Mouse (Mus musculus) megakaryocyte-erythroid progenitor cell, adult 5-6 weeks (primary cell): ENCODE results near the gene Rhot1. TPM values are rescaled to one million over a fixed set of nuclear protein-coding genes. Genes with fewer than 3 reads are reported as not detected.

ENCODE experiments used
- ATAC-seq: replicated peaks from 2 replicates; pipeline ENCODE4 v1.8.0; 2016; ENCODE audit warnings: mild to moderate bottlenecking, inconsistent platforms; ENCODE audit not compliant: severe bottlenecking, poor library complexity, low FRiP score, low TSS enrichment
- total RNA-seq, 2 experiments: library from RNA; stranded (forward) in 1 of 2; stranded (reverse) in 1 of 2; fragments of 200-1000, 215-1000 nt in 1 of 2; fragments of >200 nt in 1 of 2; fragmentation: Nextera tagmentation in 1 of 2; gene quantifications; 2 replicates each; pipeline ENCODE4 v1.2.3; 2014 to 2017

Gene Rhot1
- total RNA-seq, 2 experiments from 2014 or later: 63.8 to 65.2 TPM

DNA sequence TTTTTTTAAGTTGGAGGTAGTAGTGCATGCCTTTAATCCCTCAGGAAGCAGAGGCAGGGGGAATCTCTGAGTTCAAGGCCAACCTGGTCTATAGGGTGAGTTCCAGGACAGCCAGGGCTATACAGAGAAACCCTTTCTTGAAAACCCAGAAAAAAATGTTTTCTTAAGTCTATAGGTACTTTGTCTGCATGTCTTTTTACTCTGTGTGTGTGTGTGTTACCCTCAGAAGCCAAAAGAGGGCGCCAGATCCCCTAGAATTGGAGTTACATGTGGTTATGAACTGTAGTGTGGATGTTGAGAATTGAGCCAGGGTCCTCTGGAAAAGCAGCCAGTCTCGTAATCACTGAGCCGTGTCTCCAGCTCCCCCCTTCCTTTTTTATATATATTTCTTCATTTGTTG lies 66.2 kb downstream of the Rhot1 start:
- no peak for ATAC-seq

DNA sequence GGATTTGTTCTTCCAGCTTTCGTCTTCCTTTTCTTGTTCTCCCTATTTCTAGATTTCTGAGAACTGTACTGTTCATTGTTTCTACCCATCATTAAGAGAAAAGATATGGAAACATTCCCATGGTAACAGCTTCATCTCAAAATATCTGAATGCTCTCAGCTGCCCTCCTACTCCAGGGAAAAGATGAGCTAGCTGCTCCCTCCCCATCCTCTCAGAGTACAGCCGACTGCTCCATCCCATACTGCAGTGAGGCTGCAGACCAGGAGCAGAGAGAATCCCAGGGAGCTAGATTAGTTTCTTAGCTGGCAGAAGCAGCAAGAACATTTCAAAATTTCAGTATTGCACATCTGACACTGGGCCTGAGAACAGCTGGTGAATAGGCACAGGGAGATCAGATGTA lies 69.2 kb downstream of the Rhot1 start:
- ATAC-seq: no peak

DNA sequence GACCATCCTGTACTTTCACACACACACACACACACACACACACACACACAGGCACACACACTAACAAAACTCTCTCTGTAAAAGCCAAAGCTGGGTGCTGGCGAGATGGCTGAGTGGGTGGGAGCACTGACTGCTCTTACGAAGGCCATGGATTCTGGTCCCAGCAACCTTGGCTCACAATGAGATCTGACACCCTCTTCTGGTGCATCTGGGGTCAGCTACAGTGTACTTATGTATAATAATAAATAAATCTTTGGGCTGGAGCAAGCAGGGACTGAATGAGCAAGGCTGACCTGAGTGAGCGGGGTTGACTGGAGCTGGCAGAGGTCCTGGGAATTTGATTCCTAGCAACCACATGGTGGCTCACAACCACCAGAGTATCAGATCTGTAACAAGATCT lies 75.0 kb downstream of the Rhot1 start:
- no peak for ATAC-seq

DNA sequence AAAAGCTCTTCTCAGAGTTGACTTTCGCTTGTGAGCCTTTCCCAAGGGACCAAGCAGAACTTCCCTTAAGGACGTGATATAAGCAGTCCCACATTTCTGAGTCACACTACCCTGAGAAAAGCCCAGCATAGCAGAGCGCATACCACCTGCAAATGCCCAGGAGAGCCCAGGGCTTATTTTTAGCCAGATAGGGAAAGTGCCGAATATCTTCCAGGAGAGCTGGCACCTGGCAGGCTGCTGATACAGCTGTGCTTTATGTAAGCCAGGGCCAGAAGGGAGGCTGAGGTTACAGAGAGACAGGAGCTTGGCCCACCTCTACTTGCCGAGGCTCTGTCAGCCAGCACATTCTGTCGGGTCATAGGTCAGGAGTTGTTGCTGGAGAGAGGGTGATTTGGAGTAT lies 75.8 kb downstream of the Rhot1 start:
- no peak for ATAC-seq

DNA sequence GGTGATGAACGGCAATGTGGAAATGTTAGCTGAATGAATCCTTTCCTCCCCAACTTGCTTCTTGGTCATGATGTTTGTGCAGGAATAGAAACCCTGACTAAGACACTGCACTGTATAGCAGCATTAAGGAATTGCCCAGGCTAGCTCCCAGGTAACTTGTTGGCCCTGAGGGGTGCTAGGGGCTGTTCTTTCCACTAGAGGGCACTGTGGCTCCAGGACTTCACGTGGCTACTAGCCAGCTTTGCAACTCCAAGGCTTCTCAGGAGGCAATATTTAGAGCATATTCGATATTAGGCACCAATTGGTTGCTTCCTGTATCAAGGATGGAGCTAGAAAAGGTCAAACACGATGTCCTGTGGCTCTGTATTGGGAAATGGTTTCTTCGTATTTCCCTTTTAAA lies 78.3 kb downstream of the Rhot1 start:
- 0 out of 2 replicates have a peak, but pooled peaks have one; percentile 38 for ATAC-seq

DNA sequence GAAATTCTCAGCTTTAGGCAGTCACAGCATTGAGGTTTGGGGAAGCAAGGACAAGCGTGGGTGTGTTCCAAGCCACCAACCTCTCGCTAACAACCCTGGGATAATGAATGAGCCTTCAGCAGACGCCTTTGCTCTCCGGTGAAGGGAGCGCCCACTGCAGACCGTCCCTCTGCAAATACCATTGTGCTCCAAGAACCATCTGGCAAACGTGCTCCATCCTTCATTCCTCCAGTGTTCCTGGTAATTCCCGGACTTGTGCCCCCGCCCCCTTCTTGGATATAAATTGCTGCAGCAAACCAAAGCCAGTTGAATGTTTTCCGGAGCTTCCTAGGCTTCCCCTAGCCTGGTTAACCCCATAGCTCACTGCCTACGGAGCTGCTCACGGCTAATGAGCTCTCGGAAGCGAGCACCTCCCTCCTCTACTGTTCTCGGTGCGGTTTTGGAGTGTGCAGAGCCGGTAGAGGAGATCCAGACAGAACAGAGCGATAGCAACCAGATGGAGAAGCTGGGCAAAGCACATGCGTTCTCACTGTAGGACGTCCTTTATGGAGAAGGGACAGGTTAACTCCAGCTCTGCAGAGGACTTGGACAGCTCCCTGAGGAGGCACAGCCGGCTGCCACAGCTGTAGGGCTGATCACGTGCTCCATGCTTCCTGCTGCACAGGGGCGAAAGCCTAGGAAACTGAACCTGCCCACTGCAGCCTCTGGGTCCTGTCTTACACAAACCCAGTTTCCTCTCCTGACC lies 81.1 kb downstream of the Rhot1 start:
- peak; percentile 59; the same call in 1 of the 2 replicates for ATAC-seq

DNA sequence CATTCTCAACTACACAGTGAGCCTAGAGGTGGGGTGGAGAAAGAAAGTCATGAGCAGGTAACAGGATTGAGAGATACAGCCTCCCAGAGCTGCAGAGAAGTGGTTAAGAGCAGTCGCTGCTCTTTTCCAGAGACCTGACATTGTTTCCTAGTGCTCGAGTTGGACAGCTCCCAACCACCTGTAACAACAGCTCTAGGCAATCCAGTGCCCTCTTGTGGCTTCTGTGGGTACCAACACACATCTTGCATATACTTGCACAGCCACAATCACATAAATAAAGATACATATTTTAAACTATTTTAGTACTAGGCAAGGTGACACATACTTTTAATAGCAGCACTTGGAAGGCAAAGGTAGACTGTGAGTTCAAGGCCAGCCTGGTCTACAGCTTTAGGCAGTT lies 82.2 kb downstream of the Rhot1 start:
- ATAC-seq: no peak

DNA sequence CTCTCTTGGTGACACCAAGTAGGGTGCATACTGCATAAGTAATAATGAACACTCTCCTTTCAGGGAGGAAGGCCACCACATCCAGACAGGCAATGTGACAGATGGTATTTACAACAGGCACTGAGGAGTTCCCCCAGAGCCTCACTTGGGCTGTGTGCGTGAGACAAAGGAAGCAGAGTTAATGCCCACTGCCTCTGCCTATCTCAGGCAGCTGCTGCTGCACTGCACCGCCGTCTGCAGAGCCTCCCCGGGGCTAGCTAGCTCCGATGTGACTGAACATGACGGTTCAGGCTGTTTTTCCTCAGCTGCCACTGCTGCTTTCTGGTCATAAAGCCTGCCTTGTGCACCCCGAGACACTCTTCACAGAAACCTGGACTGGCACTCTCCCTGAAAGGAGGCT lies 83.6 kb downstream of the Rhot1 start:
- ATAC-seq: no peak

DNA sequence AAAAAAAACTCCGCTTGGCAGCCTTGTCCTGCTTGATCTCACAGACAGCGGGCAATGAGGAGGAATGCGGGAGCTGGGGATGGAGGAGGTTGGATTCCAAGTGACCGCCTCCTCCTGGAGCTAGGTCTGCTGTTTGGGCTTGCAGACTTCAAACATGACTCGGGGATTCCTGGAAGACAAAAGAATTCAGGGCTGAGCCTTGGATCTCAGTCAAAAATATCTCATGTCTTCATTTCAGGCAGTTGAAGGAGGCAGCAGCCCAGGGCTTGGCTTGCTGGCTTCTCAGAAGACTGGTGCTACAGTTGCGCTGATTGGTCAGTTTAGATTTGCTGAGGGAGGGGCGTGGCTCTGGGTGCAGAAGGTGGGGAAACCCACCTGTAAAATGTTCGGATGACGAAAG lies 86.2 kb downstream of the Rhot1 start:
- no peak for ATAC-seq

DNA sequence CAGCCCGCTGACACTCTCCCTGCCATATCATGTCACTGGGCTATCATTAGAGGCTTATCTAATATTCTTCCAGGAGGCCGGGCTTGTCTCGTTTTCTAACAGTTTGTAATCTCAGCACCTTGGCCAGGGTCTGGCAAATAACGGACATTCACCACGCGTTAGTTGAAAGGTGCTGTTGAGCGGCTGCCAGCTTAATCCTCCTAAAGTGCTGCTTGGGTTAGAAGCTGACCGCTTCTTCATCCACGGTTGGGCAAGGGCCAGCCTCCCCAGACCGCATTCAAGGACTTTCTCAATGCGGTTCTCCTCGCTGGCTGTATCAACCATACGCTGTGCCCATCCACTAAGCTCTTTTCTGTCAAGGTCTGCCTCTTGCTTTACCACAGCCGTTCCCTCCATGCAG lies 87.0 kb downstream of the Rhot1 start:
- no peak for ATAC-seq

DNA sequence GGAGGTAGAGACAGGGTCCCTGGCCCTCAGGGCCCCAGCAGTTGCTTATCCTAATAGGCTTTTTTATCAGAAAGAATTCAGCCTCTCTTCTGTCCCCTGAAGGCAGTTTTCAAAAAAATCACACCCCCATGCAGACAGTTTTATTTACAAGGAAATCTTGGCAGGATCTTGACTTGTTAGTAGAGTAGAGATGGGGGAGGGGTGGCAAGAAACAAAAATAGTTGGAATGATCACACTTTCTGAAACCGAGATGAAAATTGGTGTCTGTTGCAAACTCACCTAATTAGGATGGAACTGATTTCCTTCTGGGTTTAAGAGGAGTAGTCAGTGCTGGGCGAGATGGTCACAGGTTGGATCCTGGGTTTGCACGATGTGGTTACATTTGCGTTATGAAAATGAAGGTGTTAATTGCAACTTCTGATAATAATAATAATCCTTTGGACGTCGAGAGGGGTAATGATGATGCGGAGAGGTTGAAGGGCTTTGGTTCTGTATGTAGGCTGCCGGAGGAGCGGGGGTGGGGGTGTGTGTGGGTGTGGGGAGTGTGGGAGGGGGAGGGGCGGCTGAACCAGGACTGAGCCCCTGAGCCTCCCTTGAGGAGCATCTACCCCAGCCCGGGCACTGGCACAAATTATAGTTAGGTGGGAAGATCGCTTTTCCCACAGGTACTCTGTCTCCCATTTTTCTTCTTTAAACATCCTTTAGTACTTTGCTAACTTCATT lies 90.9 kb downstream of the Rhot1 start:
- ATAC-seq: no peak

DNA sequence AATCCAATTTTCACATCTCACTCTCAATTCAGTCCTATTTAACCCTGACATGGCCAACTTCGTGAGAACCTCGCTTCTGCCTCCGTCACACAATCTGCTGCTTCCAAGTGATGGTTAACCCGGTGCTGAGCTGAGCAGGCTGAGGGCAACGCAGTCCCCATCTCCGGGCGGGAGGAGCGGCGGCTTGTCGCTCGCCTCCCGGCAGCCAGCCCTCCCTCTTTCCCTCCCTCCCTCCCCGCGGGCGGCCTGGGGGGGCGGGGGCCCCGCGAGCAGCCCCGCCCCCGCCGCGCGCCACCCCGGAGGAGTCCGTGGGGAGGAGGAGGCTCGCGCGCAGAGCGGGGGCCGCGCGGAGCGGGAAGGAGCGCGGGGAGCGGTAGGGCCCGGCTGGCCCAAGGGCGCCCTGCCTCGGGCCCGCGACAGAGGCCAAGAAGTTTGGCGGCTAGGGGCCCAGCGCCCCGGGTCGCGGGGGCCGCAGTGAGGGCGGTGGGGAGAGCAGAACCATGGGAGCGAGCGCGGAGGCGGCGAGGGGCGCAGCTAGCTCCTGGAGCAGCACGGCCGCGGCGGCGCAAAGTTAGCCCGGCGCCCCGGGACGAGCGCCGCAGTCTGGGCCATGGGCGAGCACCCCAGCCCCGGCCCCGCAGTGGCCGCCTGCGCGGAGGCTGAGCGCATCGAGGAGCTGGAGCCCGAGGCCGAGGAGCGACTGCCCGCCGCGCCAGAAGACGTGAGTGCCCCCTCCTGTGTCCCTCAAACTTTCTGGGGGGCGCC lies 91.9 kb downstream of the Rhot1 start, which contains the start of gene Rhbdl3:
Gene Rhbdl3 (plus strand): TSS at position 362 of the 765 bp plus-strand sequence.
- ATAC-seq: no peak

DNA sequence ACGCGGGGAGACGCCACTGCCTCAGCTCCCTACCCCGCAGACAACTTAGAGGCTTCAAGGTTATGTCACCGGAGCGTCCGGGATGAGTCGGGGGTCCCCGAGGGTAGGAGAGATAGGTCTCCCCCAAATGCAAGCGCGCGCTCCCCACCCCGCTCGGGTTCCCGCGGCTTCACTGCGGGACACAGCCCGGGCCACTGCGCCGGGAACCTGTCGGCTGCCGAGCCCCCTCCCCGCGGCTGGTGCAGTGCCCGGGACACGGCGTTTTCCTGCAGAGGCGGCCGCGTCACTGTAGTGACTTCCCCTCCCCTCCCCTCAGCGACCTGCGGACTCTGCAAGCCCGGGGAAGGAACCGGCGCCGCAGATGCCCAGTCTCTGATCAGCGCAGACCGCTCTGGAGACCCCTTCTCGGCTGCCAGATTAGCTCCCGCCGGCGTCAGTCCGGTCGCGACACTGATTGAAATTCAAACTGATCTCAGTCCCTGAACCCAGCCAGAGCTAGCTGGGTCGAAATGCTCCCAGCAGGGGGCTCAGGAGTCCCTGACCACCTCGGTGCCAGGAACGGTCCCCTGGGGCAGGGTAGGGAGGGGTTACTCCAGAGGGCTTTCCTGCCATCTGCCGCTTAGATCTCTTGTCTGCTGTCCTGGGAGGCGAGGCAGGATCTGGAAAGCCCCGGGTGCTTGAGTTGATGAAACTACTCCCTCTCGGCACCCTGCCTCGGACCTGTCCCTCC lies 92.7 kb downstream of the Rhot1 start:
- no peak for ATAC-seq

DNA sequence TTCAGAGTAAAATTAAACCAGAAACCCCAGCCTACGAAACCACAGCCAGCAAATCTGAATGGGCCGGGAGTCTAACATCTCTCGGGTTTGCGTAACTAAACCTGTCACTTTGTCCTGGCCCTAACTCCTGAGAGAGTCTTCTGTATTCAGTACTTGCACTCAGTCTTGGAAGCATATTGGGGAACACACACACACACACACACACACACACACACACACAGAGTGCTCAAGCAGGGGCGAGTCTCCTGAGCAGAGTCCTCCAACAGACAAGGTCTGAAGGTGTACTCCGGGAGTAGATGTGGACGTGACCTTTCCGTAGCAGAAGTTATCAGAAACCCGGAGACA lies 93.2 kb downstream of the Rhot1 start:
- ATAC-seq: no peak

DNA sequence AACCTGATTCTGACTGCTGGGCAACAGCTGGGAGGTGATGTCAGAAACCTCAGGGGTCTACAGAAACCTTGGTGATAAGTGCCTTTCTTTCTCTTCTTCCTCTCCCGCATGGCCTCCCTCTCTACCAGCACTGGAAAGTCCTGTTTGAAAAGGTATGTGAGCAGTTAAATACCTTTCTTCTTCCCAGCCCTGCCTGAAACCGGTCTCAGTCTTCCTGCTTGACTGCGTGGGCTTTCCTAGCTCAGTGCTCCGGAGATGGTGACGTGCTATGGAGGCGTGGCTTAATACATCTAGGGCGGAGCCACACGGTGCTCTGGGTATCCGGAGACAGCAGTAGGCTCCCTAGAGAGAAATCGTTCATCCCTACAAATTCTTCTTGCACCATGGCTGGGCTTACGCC lies 93.7 kb downstream of the Rhot1 start:
- ATAC-seq: peak; percentile 68

DNA sequence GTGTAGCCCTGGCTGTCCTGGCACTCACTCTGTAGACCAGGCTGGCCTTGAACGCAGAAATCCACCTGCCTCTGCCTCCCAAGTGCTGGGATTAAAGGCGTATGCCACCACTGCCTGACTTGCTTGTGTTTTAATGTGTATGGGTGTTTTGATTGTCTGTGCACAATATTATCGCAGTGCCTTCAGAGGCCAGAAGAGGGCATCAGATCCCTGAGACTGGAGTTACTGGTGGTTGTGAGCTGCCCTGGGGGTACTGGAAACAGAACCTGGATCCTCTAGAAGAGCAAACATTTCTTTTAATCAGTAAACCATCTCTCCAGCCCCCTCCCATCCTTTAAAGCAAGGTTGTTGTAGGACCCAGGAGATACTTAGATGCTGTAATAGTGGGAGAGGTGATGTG lies 94.9 kb downstream of the Rhot1 start:
- ATAC-seq: no peak

DNA sequence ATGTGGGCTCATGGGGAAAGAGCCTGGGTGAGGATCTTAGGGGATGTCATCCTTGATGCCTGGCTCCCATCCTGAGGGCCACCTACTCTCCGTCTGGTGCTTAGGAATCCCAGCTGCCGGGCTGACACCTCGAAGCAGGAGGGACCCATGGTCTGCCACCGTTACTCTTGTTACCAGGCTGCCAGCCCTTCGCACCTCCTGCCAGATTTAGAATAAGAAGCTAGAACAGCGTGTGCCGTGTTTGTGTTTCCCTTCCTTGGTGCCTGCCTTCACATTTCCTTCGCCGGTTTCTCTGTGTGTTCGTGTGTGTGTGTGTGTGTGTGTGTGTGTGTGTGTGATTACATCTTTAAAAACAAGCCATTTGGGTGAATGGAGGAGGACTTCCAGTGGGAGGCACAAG lies 96.0 kb downstream of the Rhot1 start:
- no peak for ATAC-seq

DNA sequence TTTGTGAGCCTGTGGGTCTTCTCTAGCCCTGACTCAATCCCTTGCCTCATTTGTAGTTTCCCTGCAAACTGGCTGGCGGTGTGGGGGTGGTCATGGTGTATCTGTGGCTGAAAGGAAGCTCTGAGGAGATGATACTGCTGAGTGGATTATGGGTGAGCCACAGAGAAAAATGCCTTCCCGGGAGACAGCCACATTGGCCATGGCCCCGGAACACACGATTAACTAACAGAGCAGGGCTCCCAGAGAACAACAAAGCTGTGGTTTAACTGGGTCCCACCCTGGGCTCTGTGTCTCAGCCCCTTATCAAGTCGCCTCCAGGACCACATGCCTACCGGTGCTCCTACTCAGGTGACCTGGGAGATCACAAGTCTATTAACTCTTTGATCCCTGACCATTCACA lies 99.7 kb downstream of the Rhot1 start:
- no peak for ATAC-seq

DNA sequence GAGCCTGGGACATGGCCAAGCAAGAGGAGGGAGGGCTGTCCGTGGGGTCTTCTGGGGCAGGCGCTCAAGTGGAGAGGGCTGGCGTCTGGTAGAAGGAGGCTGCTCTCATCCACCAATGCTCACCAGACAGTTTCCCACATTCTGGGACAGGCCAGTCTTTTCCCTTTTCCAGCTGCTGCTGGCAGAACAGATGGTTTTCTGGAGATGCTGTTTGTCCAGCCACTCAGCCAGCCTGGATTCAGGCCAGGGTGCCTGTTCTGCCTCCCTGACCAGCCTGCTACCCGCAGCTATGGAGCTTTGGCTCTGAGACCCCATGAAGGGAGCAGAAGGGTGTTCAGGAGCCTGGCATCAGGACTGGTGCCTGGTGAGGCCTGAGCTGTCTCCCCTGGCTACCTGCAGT lies 102.5 kb downstream of the Rhot1 start:
- ATAC-seq: no peak

DNA sequence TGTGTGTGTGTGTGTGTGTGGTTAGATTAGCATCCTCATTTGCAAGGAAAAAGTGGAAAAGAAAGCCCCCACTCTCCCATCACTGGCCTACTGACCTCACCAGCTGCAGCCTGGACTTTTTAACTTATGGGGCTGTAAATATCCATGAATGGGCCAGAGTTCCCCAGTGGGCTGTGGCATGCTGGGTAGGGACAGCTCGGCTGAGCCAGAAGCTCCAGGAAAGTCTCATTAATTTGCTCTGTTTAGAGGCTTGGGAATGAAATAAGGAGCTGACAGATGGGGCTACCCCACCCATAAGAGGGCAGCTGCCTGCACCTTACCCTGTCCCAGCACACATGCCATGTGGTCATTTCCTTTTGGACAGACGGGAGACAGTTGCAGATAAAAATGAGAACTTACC lies 103.2 kb downstream of the Rhot1 start:
- ATAC-seq: no peak
